Mouse (Mus musculus) retina, postnatal 1 day (tissue): ENCODE data around the gene Ninj1.

Source experiments
- DNase-seq: peaks from one replicate; pipeline ENCODE4 v3.0.0-alpha.2; 2012

Ninj1 gene

DNA sequence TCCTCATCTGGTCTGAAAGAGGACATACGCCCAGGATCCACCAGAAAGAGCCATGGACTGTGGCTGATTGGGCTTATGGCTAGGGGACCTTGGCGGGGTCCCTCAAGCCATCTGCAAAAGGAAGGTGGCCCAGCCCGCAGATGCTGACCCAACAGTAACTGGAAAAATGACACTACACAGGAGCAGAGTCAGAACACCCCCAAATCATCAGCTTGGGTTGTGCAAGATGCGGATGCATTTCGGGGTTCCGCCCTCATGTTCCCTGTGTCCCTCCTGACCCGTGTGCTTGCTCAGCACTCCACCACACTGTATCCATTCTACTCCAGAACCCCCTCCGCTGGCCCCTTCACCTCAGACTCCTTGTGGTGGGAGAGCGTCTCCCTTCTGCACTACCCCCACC, 11.4 kb downstream of the Ninj1 start:
- DNase-seq: no peak

DNA sequence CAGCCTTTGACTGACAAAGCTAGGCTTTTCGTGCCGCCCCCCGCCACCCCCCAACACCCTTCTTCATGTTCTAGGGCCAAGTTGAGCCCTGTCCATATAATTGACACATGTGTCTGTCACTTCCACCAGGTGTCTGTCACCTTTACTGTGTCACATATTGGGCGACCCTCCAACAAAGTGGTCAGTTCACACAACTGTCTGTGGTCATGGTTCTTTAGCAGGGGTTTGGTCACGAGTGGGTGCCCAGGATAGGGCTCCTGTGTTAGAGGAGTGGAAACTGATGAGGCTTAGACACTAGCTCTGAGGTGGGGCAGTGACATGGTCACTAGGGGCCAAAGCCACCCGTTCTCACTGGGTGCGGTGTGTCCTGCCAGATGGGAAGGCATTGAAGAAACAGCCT, 12.6 kb downstream of the Ninj1 start:
- DNase-seq: no peak

DNA sequence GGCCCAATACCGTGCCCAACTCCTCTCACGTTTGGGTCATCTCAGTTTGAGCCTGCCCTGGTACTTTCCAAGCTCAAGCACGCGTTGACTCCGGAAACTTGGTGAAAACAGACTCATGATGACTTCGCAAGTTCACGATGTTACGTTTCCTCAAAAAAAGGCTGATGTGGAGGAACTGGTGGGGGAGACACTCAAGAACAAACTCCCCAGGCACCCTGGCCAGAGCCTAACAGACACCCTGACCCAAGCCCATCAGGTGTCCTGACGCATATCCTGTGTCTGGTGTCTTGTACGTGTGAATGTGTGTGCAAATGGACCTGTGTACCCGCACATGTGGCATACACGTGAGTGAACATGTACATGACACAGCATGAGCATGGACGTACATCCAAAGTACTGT, 13.4 kb downstream of the Ninj1 start:
- DNase-seq: no peak

DNA sequence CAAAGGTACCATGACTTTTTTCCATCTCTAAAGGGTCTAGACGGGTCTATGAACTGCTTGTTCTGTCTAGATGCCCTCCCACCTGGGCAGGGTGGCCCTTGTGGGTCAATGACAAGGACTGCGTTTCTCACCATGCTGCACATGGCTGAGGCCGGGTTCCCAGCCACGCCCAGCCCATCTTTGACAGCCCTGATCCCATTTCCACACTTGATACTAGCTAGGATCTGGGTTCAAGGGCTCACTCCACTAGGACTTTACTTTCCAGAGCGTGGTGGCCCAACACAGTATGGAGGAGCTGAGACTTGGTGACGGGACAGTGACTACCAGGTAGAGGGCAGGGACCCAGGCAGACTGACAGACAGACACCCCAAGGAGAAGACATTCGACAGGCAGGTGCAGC, 15.3 kb downstream of the Ninj1 start:
- DNase-seq: no peak

DNA sequence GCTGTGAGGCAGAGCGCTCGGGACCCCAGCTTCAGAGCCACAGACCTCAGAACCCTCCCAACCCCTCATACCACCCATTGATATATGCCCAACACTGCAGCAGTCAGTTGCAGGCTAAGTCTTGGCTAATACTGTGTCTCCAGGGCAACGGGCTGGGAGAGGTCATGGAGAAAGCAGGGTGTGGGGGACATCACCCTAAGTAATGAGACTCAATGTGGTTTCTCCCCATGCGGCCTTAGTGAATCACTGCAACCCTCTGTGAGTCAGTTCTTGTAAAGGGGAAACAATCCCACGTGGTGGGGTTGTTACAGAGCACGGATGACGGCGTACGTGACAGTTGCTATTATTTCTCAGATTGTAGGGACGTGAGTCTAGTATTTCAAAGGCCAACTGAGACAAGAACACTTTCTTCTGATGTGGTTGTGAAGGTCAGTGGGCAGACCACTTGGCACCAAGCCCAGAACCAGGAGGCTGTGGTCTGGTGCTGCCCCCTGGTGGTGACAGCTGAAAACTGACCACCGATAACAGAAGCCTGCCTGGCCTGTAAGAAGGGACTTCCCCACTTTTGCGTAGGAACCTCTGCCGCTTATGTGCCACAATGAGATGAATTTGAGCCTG, 18.2 kb downstream of the Ninj1 start:
- DNase-seq: peak; percentile 90

DNA sequence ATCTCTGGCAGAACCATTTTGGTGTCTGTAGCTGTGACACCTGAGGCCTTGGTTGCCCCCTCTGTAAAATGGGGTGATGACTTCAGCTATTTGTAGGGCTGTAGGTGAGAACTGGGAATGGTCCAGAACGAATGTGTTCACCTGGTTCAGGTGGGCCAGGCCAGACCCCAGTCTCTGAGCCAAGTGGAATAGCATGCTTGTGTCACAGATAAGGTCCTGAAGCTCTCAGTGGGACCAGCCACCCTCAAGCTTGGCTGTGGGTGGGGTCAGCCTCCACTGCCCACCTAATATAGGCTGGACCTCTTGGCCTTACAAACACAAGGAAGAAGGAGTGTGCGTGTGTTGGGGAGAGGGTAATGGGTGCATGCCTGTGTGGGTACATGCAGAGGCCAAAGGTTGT, 19.1 kb downstream of the Ninj1 start:
- DNase-seq: no peak

DNA sequence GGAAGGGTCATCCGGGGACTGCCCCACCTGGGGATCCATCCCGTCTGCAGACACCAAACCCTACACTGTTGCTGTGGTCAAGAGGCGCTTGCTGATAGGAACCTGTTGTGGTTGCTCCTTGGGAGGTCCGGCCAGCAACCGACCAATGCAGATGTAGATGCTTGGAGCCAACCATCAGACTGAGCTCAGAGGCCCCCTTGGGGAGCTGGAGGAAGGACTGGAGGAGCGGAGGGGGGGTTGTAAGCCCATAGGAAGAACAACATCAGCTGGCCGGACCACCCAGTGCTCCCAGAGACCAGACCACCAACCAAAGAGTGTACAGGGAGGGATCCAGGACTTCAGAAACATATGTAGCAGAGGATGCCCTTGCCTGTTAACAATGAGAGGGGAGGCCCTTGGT, 22.0 kb downstream of the Ninj1 start:
- DNase-seq: peak; percentile 41

DNA sequence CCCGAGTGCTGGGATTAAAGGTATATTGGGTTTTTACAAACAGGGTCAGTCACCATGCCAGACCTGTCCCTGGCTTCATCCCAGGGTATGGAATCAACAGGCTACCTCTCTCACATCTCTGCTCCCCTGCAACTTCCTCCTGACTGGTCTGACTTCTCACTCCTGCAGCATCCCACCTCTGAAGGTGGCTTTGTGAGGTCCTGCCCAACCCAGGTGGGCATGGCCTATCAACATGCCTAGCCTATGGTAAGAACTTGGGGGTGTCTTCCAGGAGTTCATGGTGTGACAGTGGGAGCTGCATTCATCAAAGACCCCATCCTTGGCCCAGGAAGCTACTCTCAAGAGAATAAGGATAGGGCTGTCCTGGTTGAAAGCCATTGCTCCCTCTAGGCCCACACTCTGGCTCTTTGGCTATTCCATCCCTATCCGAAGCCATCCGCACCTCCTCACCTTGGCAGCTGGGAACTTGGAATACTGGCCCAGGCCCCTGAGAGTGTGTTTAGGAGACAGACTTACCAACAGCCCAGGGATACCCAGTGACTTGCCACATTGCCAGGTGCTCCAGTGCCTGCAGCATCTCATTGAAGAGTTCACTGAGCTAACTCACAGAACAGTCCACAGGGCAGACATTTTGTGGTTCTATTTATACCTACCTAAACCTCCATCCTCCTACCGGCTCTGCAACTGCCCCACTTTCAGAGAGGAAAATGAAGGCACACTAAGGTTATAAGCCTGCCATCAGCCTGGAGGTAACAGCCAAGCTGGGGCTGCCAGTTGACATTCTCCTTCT, 25.6 kb downstream of the Ninj1 start:
- DNase-seq: no peak

DNA sequence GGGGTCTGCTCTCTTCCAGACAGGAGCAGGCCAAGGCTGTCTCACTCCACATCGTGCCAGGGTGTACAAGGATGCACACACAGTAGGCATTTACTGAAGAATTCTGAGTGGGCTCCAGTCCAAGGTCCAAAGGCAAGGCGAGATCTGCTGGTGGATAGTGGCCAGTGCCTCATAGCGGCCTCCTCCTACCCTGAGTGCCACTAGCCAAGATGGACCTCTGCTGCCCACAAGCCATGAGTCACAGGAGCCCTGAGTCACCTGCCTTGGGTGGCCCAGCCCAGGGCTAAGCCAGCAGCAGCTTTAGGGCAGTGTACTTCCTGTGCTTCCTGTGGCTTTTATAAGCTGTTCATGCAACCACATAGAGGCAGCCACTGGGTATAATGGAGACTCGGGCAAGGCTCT, 26.2 kb downstream of the Ninj1 start:
- no peak for DNase-seq

DNA sequence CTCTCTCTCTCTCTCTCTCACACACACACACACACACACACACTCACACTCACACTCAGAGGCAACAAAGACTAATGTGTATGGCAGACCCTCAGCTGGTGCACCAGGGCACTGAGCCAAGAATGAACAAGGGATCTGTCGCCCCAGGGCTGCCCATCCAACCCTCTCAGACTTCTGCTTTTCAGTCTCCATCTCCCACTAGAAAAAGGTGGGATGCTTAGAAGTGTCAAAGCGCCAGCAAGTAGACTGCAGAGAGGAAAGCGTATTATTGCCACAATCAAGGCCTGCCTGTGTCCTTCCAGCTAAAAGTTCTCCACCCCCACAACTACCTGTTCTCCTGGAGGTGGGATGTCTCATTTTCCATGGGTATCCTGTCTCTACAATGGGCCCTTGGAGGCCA, 27.2 kb downstream of the Ninj1 start:
- peak; percentile 55 for DNase-seq

DNA sequence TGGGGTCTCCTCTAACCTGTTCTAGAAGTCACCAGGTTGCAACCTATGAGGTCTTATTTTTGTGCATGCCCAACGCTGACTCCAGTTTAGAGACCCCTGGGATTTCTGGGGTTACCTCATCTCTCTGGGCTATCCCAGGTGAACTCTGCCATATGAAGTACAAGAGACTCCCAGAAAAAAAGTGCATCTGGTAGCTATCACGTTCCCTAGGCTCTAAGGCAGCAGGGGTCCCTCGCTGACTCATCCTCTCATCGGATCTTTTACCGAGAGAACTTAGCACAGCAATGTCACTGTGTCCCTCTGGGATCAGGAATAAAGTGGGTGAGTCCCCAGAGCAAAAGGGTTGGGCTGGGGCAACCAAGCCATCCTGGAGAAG, 27.8 kb downstream of the Ninj1 start:
- no peak for DNase-seq

DNA sequence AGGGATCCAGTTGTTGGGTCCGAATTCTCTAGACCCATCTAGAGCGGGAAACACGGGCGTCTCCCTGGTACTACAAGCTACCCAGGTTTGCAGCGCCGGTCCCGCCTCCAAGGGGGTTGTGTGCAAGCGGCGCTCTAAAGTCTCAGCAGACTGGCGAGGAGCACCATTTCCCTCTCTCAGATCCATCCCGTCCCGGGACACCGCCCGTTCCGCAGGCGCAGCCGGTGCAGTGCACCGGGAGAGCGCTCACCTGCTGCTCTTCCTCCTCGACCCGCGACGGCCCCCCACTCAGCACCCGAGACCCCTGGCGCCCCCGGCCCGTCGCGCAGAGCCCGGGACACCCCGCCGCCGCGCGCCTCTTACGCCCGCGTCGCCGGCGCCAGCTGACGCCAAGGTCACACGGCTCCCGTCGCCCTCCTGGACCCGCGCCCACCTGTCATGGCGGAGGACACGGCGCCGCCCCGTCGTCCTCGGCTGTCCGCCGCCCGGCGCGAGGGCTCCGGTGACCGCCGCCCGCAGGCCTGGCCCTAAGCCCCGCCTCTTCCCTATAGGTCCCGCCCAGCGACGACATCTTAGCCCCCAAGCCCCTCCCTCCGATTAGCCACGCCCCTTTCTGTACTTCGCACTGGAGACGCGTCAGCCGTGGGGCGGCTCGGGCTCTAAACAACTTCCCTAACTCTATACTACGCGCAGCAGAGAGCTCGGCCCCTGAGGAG, 28.4 kb downstream of the Ninj1 start, which contains the start of gene Card19:
Card19 (minus strand) TSS at position 534 of the 716 bp plus-strand sequence.
- DNase-seq: peak; percentile 95

DNA sequence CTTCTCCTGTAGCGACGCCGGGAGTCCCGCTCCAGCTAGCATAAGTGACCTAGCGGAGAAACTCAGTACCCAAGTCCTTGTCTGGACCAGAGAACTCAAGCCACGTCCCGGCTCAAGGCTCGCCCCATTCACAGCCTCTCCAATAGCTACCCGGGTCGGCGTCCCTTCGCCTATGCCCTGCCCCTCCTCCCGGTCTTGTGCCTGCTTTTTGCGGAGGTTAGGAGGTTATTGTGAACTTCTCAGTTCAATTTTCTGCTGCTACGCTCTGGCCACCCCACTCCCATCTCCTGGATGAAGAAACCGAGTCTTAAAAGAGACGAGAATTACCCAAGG, 28.9 kb downstream of the Ninj1 start:
- DNase-seq: no peak

DNA sequence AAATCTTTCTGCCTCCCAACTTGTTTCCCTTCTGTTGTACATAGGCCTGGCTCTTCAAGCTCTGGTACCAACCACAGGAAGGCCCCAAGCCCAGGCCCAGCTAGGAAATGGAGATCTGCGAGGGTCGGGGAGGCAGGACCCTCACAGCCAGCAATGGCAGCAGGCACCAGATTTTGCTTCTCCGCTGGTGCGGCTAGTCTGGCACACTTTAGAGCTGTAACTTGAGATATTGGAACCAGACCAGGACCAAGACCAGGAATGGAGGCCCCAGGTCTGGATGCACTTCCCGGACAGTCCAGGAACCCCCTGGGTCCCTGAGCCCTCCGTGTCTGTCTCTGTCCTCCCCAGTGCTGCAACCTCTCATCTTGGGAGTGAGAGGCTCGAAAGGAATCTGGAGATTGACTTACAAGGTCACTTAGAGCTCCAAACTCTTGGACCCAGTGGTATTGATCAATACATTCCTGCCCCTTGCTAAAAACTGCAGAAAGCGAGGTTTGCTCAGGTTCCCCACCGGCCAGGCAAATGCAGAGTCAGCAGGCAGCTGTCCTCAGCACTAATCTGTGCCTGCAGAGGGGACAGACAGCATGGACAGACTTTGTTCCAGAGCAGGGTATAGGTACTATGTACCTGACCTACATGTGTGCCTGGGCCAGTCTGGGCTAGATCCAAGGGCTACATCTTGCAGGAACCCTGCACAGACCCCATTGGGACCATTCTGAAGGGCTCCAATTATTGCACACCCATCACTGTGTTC, 29.7 kb downstream of the Ninj1 start:
- DNase-seq: no peak

DNA sequence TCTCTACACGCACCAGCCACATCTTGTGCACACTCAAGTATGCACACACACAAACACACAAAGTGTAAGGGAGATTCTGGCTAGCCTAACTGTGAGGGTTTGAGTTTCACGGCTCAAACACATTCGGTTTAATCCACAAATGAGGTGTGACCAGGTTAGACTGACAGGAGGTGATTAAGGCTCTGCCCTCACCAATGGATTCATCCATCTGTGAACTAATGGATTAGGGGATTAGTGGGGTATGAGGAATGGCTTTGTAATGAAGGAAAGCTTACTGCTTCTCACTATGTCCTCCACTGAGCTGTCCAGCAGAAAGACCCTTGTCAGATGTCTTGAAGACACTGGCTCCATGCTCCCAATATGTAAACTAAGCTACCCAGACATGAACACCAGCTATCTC, 31.4 kb downstream of the Ninj1 start:
- peak; percentile 81 for DNase-seq

DNA sequence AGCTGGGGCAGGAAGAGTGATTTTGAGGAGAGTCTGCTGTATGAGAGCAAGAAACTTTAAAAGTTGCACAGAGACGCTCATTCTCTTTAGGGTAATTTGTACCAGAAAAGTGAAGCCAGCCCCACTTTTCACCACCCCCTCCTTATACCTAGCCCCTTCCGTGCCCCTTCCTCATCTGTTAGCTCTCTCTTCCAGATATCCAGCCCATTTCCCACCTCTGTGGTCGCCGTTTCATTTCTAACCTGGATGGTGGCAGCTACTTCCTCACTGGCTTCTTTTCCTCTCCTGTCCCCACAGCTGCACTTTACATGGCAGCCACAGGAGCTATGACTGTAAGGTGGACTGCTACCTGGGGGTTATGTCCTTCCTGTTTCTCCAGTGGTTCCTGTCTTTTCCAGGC, 32.1 kb downstream of the Ninj1 start:
- no peak for DNase-seq

DNA sequence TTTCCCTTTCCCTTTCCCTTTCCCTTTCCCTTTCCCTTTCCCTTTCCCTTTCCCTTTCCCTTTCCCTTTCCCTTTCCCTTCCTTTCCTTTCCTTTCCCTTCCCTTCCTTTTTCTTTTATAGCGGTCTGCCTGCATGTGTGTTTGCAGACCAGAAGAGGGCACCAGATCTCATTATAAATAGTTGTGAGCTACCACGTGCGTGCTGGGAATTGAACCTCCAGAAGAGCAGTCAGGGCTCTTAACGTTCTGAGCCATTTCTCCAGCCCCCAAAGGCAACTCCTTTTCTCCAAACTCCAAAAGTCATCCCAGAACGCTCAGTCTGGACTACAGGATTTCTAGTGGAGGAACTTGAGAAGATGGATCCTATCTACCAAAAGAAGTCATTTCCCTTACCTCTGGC, 33.6 kb downstream of the Ninj1 start:
- no peak for DNase-seq

DNA sequence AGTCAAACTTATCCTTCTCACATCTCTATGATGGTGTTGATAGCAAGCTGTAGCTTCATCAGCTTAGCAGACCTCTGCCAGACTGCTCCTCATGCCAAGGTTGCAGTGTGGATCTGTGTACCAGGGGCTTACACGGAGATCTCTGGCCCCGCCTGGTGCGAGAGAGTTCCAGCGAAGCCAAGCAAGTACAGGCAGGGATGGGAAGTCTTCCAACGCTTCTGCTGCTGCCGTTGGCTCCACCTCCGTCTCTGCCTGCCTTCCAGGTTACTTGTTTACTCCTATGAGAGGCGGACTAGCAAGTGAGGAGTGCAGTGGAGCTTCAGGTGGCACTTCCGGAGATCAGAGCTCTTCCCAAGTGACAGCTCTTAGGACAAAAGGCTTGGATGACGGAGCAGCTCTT, 37.0 kb downstream of the Ninj1 start:
- no peak for DNase-seq

DNA sequence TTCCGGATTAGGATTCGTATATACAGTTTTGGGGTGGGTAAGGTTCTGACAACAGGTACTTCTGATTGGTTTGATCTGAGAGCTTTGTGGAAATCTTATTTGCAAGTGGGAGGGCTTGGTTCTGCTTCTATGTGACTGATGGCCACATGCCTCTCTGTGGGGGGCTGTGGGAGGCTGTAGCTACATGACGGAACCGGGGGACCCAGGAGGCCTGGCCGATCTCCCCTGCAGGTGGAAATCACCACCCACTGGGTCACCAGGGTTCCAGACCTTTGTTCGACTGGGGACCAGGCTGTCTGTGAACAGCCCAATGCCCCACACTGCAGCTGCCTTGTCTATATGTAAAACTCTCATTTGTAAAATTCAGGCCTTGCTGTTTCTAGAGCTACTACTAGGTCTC, 37.4 kb downstream of the Ninj1 start:
- DNase-seq: no peak

DNA sequence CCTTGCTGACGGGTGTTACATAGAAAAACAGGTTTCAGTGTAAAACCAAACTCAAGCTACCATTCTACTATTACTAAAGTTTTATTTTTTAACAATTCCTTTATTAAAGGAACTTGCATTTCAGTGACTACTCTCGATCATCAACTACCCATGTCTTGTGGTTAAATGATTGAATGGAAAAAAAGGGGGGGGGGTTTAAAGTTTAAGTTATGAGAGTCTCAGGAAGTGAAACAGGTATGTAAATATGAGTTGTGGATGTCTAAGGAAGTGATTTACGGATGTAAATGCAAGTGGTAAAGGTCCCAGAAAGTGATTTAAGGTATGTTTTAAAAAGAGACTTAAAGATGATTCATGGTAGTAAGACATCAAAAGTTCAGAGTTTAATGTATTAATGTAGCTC, 37.9 kb downstream of the Ninj1 start:
- DNase-seq: no peak

DNA sequence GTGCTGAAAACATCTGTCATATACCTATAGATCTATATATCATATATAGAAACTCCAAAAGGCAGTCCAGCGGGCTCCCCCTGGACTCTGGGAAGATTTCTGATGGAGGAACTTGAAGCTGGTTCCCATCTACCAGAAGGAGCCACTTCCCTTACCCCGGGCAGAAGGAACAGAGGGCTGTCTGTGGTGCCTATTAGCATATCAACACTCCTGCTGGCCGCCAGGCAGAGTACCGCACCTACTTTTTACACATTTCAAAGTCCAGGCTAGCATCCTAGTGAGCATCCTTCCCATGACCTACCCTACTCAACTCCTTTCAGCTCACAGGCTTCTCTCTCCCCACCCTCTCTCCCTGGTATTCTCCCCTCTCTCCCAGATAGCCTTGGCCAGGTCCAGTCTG, 38.3 kb downstream of the Ninj1 start:
- DNase-seq: no peak

DNA sequence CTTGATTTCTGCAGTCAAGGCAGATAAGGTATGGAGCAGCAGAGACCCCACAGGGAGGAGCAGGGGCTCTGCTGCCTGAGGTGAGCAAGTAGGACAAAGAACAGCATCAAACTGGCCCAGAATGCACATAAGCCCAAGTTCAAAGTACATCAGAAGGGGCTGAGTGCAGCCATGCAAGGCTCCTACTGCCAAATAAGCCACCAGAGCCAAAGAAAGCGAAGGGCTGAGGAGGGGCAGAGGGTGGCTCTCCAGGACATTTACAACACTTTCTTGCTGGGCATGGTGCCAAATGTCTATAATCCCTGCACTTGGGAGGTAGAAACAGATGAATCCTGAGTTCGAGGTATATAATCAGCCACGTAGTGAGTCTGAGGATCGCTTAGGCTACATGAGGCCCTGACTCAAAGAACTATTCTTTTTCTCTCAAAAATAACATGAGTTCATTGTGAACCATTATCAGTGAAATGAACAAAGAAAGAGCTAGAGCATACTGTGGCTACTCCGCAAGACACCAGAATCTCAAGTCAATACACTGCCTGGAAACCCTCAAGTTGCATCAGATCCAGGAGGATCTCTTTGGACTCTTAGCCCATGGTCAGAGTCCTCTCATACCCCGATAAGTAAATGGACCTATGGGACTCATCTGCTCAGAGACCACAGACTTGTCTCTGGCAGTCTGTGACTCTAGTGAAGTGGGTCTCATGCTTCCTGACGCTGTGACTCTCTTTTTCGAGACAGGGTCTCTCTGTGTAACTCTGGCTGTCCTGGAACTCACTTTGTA, 46.7 kb downstream of the Ninj1 start:
- DNase-seq: no peak

DNA sequence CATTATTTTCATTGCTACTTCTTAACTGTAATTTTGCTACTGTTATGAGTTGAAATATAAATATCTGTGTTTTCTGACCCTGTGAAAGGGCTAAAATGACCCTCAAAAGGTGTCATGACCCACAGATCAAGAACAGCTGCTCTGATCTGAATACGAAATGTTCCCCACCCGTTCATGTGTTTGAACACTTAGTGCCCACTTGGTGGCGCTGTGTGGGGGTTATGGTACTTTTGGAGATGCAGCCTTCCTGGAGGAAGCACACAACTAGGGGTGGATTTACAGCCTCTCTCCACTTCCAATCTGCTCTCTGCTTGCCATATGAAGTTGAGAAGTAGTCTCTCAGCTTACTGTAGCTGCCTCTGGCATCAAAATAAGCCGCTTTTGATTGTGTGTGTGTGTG, 47.4 kb downstream of the Ninj1 start:
- no peak for DNase-seq
